Mouse (Mus musculus): ENCODE data around the gene Cacng2. TPM values are rescaled to one million over a fixed set of nuclear protein-coding genes. Genes with fewer than 3 reads are reported as not detected.

The Cacng2 gene
- polyA plus RNA-seq, 1 experiment from 2014 or later, result 0.56 TPM

GRCm38 (mm10) chr15:78153045-78153775 lies 33.4 kb upstream of the Cacng2 start:
- Histone ChIP-seq H3K36me3 (ENCODE audit: control insufficient read depth, insufficient read depth, low read length) (no peaks in the 10 kb centered on the region), H3K27me3 (ENCODE audit: control insufficient read depth, insufficient read depth, low read length) (no peaks in the 10 kb centered on the region), H3K4me3 (ENCODE audit: low read depth, low read length) (no peak overlapping the region), H3K4me2 (ENCODE audit: low read depth, low read length, severe bottlenecking) (no peak overlapping the region), H3K9ac (ENCODE audit: low read length) (no peak overlapping the region), H3K4me1 (replicated peaks; ENCODE audit: control insufficient read depth, insufficient read depth, low read length) (no peaks in the 10 kb centered on the region), H3K27ac (ENCODE audit: low read depth, low read length) (no peak overlapping the region), H3K9me3 (ENCODE audit: control insufficient read depth, low read length) (no peaks in the 10 kb centered on the region)
- DNase-seq (ENCODE audit: low spot score), result no peak
- no peak for ATAC-seq (replicated peaks; ENCODE audit: low FRiP score)
- WGBS, result 42% methylated on average over 11 of the region's 11 CpGs

DNA sequence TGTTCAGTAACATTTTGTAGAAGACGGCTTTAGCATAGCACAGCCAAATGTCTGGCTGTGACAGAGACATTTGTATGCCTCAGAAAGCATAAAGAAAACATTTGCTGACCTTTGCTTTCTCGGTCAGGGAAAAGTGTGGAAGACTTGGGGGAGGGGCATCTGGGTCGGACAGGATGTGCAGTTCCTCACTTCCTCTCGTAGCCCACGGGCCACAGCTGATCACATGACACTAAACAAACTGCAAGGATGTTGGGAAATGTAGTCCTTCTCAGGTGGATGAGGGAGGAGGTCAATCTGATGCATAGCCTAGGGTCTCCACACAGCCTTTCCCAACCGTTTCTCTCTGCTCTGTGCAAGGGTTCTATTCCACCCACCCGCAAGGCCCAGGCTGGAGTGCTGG lies 28.7 kb upstream of the Cacng2 start:
- Histone ChIP-seq H3K9ac (ENCODE audit: low read length) (no peak overlapping the region), H3K4me3 (ENCODE audit: low read depth, low read length) (no peak overlapping the region), H3K9me3 (ENCODE audit: control insufficient read depth, low read length) (no peaks in the 10 kb centered on the region), H3K27me3 (ENCODE audit: control insufficient read depth, insufficient read depth, low read length) (no peaks in the 10 kb centered on the region), H3K4me1 (replicated peaks; ENCODE audit: control insufficient read depth, insufficient read depth, low read length) (no peaks in the 10 kb centered on the region), H3K27ac (ENCODE audit: low read depth, low read length) (no peak overlapping the region), H3K4me2 (ENCODE audit: low read depth, low read length, severe bottlenecking) (no peak overlapping the region), H3K36me3 (ENCODE audit: control insufficient read depth, insufficient read depth, low read length) (no peaks in the 10 kb centered on the region)
- DNase-seq (ENCODE audit: low spot score) (no peak), ATAC-seq (replicated peaks; ENCODE audit: low FRiP score) (no peak)
- 77% methylated on average over 7 of the region's 7 CpGs for WGBS

- Histone ChIP-seq H3K4me1 (replicated peaks; ENCODE audit: control insufficient read depth, insufficient read depth, low read length) (no peaks in the 10 kb centered on the region), H3K9me3 (ENCODE audit: control insufficient read depth, low read length) (no peaks in the 10 kb centered on the region)
- 64% methylated on average over 8 of the region's 8 CpGs for WGBS
Measured at GRCm38 (mm10) chr15:78140226-78140625, 20.4 kb upstream of the Cacng2 start.

GRCm38 (mm10) chr15:78134606-78135005 lies 14.8 kb upstream of the Cacng2 start:
- DNase-seq (ENCODE audit: low spot score), result no peak
- Histone ChIP-seq H3K27me3 (ENCODE audit: control insufficient read depth, insufficient read depth, low read length) (no peaks in the 10 kb centered on the region), H3K9me3 (ENCODE audit: control insufficient read depth, low read length) (no peaks in the 10 kb centered on the region), H3K4me2 (ENCODE audit: low read depth, low read length, severe bottlenecking) (no peak overlapping the region), H3K36me3 (ENCODE audit: control insufficient read depth, insufficient read depth, low read length) (no peaks in the 10 kb centered on the region), H3K27ac (ENCODE audit: low read depth, low read length) (no peak overlapping the region), H3K4me1 (replicated peaks; ENCODE audit: control insufficient read depth, insufficient read depth, low read length) (no peaks in the 10 kb centered on the region), H3K9ac (ENCODE audit: low read length) (no peak overlapping the region), H3K4me3 (ENCODE audit: low read depth, low read length) (no peak overlapping the region)
- WGBS, result 55% methylated on average over 6 of the region's 6 CpGs
- ATAC-seq (replicated peaks; ENCODE audit: low FRiP score), result no peak

More at GRCm38 (mm10) chr15:78140226-78140625, 20.4 kb upstream of the Cacng2 start:
- Histone ChIP-seq H3K4me2 (ENCODE audit: low read depth, low read length, severe bottlenecking) (no peak overlapping the region), H3K36me3 (ENCODE audit: control insufficient read depth, insufficient read depth, low read length) (no peaks in the 10 kb centered on the region), H3K27me3 (ENCODE audit: control insufficient read depth, insufficient read depth, low read length) (no peaks in the 10 kb centered on the region), H3K9ac (ENCODE audit: low read length) (no peak overlapping the region), H3K27ac (ENCODE audit: low read depth, low read length) (no peak overlapping the region), H3K4me3 (ENCODE audit: low read depth, low read length) (no peak overlapping the region)
- DNase-seq (ENCODE audit: low spot score) (no peak), ATAC-seq (replicated peaks; ENCODE audit: low FRiP score) (no peak)

DNA sequence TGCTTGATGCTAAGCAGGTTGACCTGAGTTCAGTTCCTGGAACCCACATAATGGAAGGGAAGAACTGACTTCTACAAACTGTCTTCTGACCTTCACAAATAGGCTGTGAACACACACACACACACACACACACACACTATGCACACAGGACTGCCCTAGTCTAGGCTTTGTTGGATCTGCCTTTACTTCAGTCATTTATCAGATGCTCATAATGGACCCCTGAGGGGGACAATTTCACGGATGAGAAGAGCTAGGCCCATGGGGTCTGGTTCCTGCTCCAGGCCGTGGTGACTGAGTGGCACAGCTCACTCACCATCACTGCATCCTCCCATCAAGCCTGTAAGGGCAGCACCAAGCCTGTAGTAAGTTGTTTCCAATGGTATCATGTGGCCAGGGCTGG lies 13.6 kb upstream of the Cacng2 start:
- 32% methylated on average over 2 of the region's 2 CpGs for WGBS
- Histone ChIP-seq H3K9me3 (ENCODE audit: control insufficient read depth, low read length) (no peaks in the 10 kb centered on the region), H3K36me3 (ENCODE audit: control insufficient read depth, insufficient read depth, low read length) (no peaks in the 10 kb centered on the region), H3K4me3 (ENCODE audit: low read depth, low read length) (no peak overlapping the region), H3K4me2 (ENCODE audit: low read depth, low read length, severe bottlenecking) (no peak overlapping the region), H3K27me3 (ENCODE audit: control insufficient read depth, insufficient read depth, low read length) (no peaks in the 10 kb centered on the region), H3K4me1 (replicated peaks; ENCODE audit: control insufficient read depth, insufficient read depth, low read length) (no peaks in the 10 kb centered on the region), H3K27ac (ENCODE audit: low read depth, low read length) (no peak overlapping the region), H3K9ac (ENCODE audit: low read length) (no peak overlapping the region)
- no peak for ATAC-seq (replicated peaks; ENCODE audit: low FRiP score)
- DNase-seq (ENCODE audit: low spot score), result no peak

GRCm38 (mm10) chr15:78119248-78119647 lies 580 bp downstream of the Cacng2 start:
- peak overlapping the region; percentile 25 for H3K9ac ChIP-seq (ENCODE audit: low read length)
- H3K27me3 ChIP-seq (ENCODE audit: control insufficient read depth, insufficient read depth, low read length), result peaks cover 6% of the 10 kb centered on the region
- no peaks in the 10 kb centered on the region for H3K4me1 ChIP-seq (replicated peaks; ENCODE audit: control insufficient read depth, insufficient read depth, low read length)
- no peaks in the 10 kb centered on the region for H3K36me3 ChIP-seq (ENCODE audit: control insufficient read depth, insufficient read depth, low read length)
- H3K4me2 ChIP-seq (ENCODE audit: low read depth, low read length, severe bottlenecking), result peak overlapping the region; percentile 57
- peak; percentile 36 for ATAC-seq (replicated peaks; ENCODE audit: low FRiP score)
- no peaks in the 10 kb centered on the region for H3K9me3 ChIP-seq (ENCODE audit: control insufficient read depth, low read length)
- H3K27ac ChIP-seq (ENCODE audit: low read depth, low read length), result no peak overlapping the region
- H3K4me3 ChIP-seq (ENCODE audit: low read depth, low read length), result peak overlapping the region; percentile 34
- WGBS, result 4% methylated on average over 39 of the region's 39 CpGs
- no peak for DNase-seq (ENCODE audit: low spot score)

GRCm38 (mm10) chr15:78118275-78118995 lies 1.4 kb downstream of the Cacng2 start:
- WGBS, result 67% methylated on average over 18 of the region's 18 CpGs
- no peaks in the 10 kb centered on the region for H3K4me1 ChIP-seq (replicated peaks; ENCODE audit: control insufficient read depth, insufficient read depth, low read length)
- no peak for DNase-seq (ENCODE audit: low spot score)

GRCm38 (mm10) chr15:78117731-78118130 lies 2.1 kb downstream of the Cacng2 start:
- Histone ChIP-seq H3K9ac (ENCODE audit: low read length) (no peak overlapping the region), H3K4me3 (ENCODE audit: low read depth, low read length) (no peak overlapping the region), H3K4me2 (ENCODE audit: low read depth, low read length, severe bottlenecking) (no peak overlapping the region), H3K4me1 (replicated peaks; ENCODE audit: control insufficient read depth, insufficient read depth, low read length) (no peaks in the 10 kb centered on the region), H3K27ac (ENCODE audit: low read depth, low read length) (no peak overlapping the region), H3K9me3 (ENCODE audit: control insufficient read depth, low read length) (no peaks in the 10 kb centered on the region), H3K27me3 (ENCODE audit: control insufficient read depth, insufficient read depth, low read length) (peaks cover 6% of the 10 kb centered on the region), H3K36me3 (ENCODE audit: control insufficient read depth, insufficient read depth, low read length) (no peaks in the 10 kb centered on the region)
- DNase-seq (ENCODE audit: low spot score) (no peak), ATAC-seq (replicated peaks; ENCODE audit: low FRiP score) (no peak)
- WGBS, result 88% methylated on average over 16 of the region's 16 CpGs

More at GRCm38 (mm10) chr15:78118275-78118995, 1.4 kb downstream of the Cacng2 start:
- ATAC-seq (replicated peaks; ENCODE audit: low FRiP score), result no peak
- Histone ChIP-seq H3K4me3 (ENCODE audit: low read depth, low read length) (no peak overlapping the region), H3K36me3 (ENCODE audit: control insufficient read depth, insufficient read depth, low read length) (no peaks in the 10 kb centered on the region), H3K9me3 (ENCODE audit: control insufficient read depth, low read length) (no peaks in the 10 kb centered on the region), H3K27me3 (ENCODE audit: control insufficient read depth, insufficient read depth, low read length) (peaks cover 6% of the 10 kb centered on the region), H3K27ac (ENCODE audit: low read depth, low read length) (no peak overlapping the region), H3K9ac (ENCODE audit: low read length) (no peak overlapping the region), H3K4me2 (ENCODE audit: low read depth, low read length, severe bottlenecking) (no peak overlapping the region)

All from forebrain, embryonic 11.5 days (tissue).